Mouse (Mus musculus) kidney, embryonic 15.5 days (tissue): ENCODE data around the gene Lmx1b. TPM values are rescaled to one million over a fixed set of nuclear protein-coding genes. Genes with fewer than 3 reads are reported as not detected.

Experiments used
- ATAC-seq: fragments of 200-750 bp; cut with Nextera tagmentation; replicated peaks from 2 replicates; pipeline ENCODE4 v1.8.0; 2017; ENCODE audit warnings: moderate TSS enrichment; ENCODE audit not compliant: low FRiP score
- H3K27ac ChIP-seq: fragments of 300-500 bp; sonication (generic); 2 replicates; pipeline ENCODE4 v1.5.1; 2015; ENCODE audit warnings: mild to moderate bottlenecking, inconsistent platforms
- H3K27me3 ChIP-seq: fragments of 300-500 bp; sonication (generic); 2 replicates; pipeline ENCODE4 v1.6.1; 2015; ENCODE audit warnings: inconsistent platforms
- H3K36me3 ChIP-seq: fragments of 300-500 bp; sonication (generic); 2 replicates; pipeline ENCODE4 v1.6.1; 2015; ENCODE audit warnings: inconsistent platforms
- H3K4me1 ChIP-seq: fragments of 300-500 bp; sonication (generic); 2 replicates; pipeline ENCODE4 v1.6.1; 2015; ENCODE audit warnings: inconsistent platforms
- H3K4me2 ChIP-seq: fragments of 300-500 bp; sonication (generic); 2 replicates; pipeline ENCODE4 v1.6.1; 2015; ENCODE audit warnings: moderate library complexity, mild to moderate bottlenecking, inconsistent platforms
- H3K4me3 ChIP-seq: fragments of 300-500 bp; sonication (generic); replicated peaks from 2 replicates; pipeline ENCODE4 v1.5.1; 2015; ENCODE audit warnings: mild to moderate bottlenecking, inconsistent platforms
- H3K9ac ChIP-seq: fragments of 300-500 bp; sonication (generic); 2 replicates; pipeline ENCODE4 v1.6.1; 2015; ENCODE audit warnings: mild to moderate bottlenecking, inconsistent platforms
- H3K9me3 ChIP-seq: fragments of 300-500 bp; sonication (generic); replicated peaks from 2 replicates; pipeline ENCODE4 v1.6.1; 2016; ENCODE audit warnings: inconsistent platforms
- WGBS: fragments of 180-500 bp; shearing (Covaris S2); methylation state at CpG from one replicate; pipeline ENCODE4 v1.1.7; 2015; ENCODE audit warnings: mixed read lengths; 5-methylcytosine and 5-hydroxymethylcytosine counted together
- polyA plus RNA-seq: library from polyadenylated mRNA; unstranded; fragments of >200 nt; fragmentation: Nextera tagmentation; extraction: Ambion mirVana; gene quantifications from 2 replicates; pipeline ENCODE4 v1.2.1, GENCODE M21; 2015

Lmx1b gene
- polyA plus RNA-seq, 1 experiment from 2014 or later = 1.2 TPM

GRCm38 (mm10) chr2:33584937-33585910, 55.1 kb downstream of the Lmx1b start:
- WGBS = 20% methylated on average over 29 of the region's 29 CpGs
- no peak for ATAC-seq
- H3K27ac ChIP-seq = no peak overlapping the region
- H3K4me3 ChIP-seq = no peak overlapping the region
- H3K27me3 ChIP-seq = peaks cover 72% of the 10 kb centered on the region
- peak overlapping the region; percentile 14; the same call in 1 of the 2 replicates for H3K4me2 ChIP-seq
- H3K4me1 ChIP-seq = peaks cover 60% of the 10 kb centered on the region
- H3K9me3 ChIP-seq = no peaks in the 10 kb centered on the region
- H3K36me3 ChIP-seq = no peaks in the 10 kb centered on the region
- H3K9ac ChIP-seq = no peak overlapping the region

GRCm38 (mm10) chr2:33583761-33584160, 56.5 kb downstream of the Lmx1b start:
- Histone ChIP-seq H3K4me2 (no peak overlapping the region), H3K9ac (no peak overlapping the region), H3K36me3 (no peaks in the 10 kb centered on the region), H3K4me3 (no peak overlapping the region), H3K27ac (no peak overlapping the region), H3K27me3 (peaks cover 86% of the 10 kb centered on the region), H3K9me3 (no peaks in the 10 kb centered on the region), H3K4me1 (peaks cover 58% of the 10 kb centered on the region)
- WGBS = 11% methylated on average over 6 of the region's 6 CpGs
- no peak for ATAC-seq

GRCm38 (mm10) chr2:33583317-33583716, 57.0 kb downstream of the Lmx1b start:
- 14% methylated on average over 4 of the region's 4 CpGs for WGBS
- H3K27me3 ChIP-seq = peaks cover 91% of the 10 kb centered on the region

GRCm38 (mm10) chr2:33582457-33583060, 57.8 kb downstream of the Lmx1b start:
- peaks cover 92% of the 10 kb centered on the region for H3K27me3 ChIP-seq
- peaks cover 58% of the 10 kb centered on the region for H3K4me1 ChIP-seq
- 0 out of 2 replicates have a peak, but pooled peaks have one; percentile 23 for ATAC-seq

More at GRCm38 (mm10) chr2:33583317-33583716, 57.0 kb downstream of the Lmx1b start:
- H3K9ac ChIP-seq = no peak overlapping the region
- no peak overlapping the region for H3K27ac ChIP-seq
- peaks cover 58% of the 10 kb centered on the region for H3K4me1 ChIP-seq
- no peaks in the 10 kb centered on the region for H3K9me3 ChIP-seq
- H3K4me3 ChIP-seq = no peak overlapping the region
- no peaks in the 10 kb centered on the region for H3K36me3 ChIP-seq
- ATAC-seq = no peak
- H3K4me2 ChIP-seq = no peak overlapping the region

GRCm38 (mm10) chr2:33581866-33582265, 58.4 kb downstream of the Lmx1b start:
- Histone ChIP-seq H3K27ac (no peak overlapping the region), H3K4me2 (no peak overlapping the region), H3K4me3 (no peak overlapping the region), H3K9me3 (no peaks in the 10 kb centered on the region), H3K4me1 (peaks cover 58% of the 10 kb centered on the region), H3K27me3 (peaks cover 93% of the 10 kb centered on the region), H3K9ac (no peak overlapping the region), H3K36me3 (no peaks in the 10 kb centered on the region)
- 10% methylated on average over 8 of the region's 8 CpGs for WGBS
- no peak for ATAC-seq

More at GRCm38 (mm10) chr2:33582457-33583060, 57.8 kb downstream of the Lmx1b start:
- no peak overlapping the region for H3K4me3 ChIP-seq
- H3K9ac ChIP-seq = no peak overlapping the region
- H3K9me3 ChIP-seq = no peaks in the 10 kb centered on the region
- H3K4me2 ChIP-seq = no peak overlapping the region
- no peaks in the 10 kb centered on the region for H3K36me3 ChIP-seq
- H3K27ac ChIP-seq = 0 out of 2 replicates have a peak overlapping the region, but pooled peaks have one; percentile 24
- 2% methylated on average over 4 of the region's 5 CpGs for WGBS

- Histone ChIP-seq H3K4me3 (no peak overlapping the region), H3K9ac (no peak overlapping the region), H3K4me1 (peaks cover 58% of the 10 kb centered on the region), H3K36me3 (no peaks in the 10 kb centered on the region), H3K27me3 (peaks cover 95% of the 10 kb centered on the region), H3K4me2 (peak overlapping the region; percentile 52), H3K27ac (no peak overlapping the region), H3K9me3 (no peaks in the 10 kb centered on the region)
- ATAC-seq = no peak
- WGBS = 2% methylated on average over 6 of the region's 6 CpGs
Observed at GRCm38 (mm10) chr2:33581449-33581777, 58.9 kb downstream of the Lmx1b start.

- H3K9me3 ChIP-seq = no peaks in the 10 kb centered on the region
- WGBS = 2% methylated on average over 34 of the region's 34 CpGs
- H3K36me3 ChIP-seq = no peaks in the 10 kb centered on the region
- H3K27me3 ChIP-seq = peaks cover 93% of the 10 kb centered on the region
- no peak overlapping the region for H3K9ac ChIP-seq
- H3K4me1 ChIP-seq = peaks cover 58% of the 10 kb centered on the region
- no peak for ATAC-seq
- H3K4me3 ChIP-seq = peak overlapping the region; percentile 25; the same call in 1 of the 2 replicates
- H3K27ac ChIP-seq = no peak overlapping the region
- H3K4me2 ChIP-seq = peak overlapping the region; percentile 52
Observed at GRCm38 (mm10) chr2:33580697-33581448, 59.4 kb downstream of the Lmx1b start.

GRCm38 (mm10) chr2:33575406-33575805, 64.9 kb downstream of the Lmx1b start:
- Histone ChIP-seq H3K36me3 (no peaks in the 10 kb centered on the region), H3K27me3 (peaks cover 78% of the 10 kb centered on the region), H3K4me3 (no peak overlapping the region), H3K9me3 (no peaks in the 10 kb centered on the region), H3K4me2 (no peak overlapping the region), H3K4me1 (peaks cover 10% of the 10 kb centered on the region), H3K27ac (no peak overlapping the region), H3K9ac (no peak overlapping the region)
- 17% methylated on average over 13 of the region's 13 CpGs for WGBS
- ATAC-seq = peak; percentile 49; the same call in 1 of the 2 replicates

- no peak for ATAC-seq
- no peak overlapping the region for H3K4me3 ChIP-seq
- H3K9me3 ChIP-seq = no peaks in the 10 kb centered on the region
- no peaks in the 10 kb centered on the region for H3K36me3 ChIP-seq
- peaks cover 78% of the 10 kb centered on the region for H3K27me3 ChIP-seq
- H3K4me1 ChIP-seq = peaks cover 9% of the 10 kb centered on the region
- H3K4me2 ChIP-seq = no peak overlapping the region
- H3K27ac ChIP-seq = no peak overlapping the region
- 92% methylated on average over 7 of the region's 7 CpGs for WGBS
- H3K9ac ChIP-seq = no peak overlapping the region
Observed at GRCm38 (mm10) chr2:33573075-33573474, 67.2 kb downstream of the Lmx1b start.

GRCm38 (mm10) chr2:33571219-33571824, 69.0 kb downstream of the Lmx1b start:
- no peak overlapping the region for H3K4me2 ChIP-seq
- no peak for ATAC-seq
- H3K4me1 ChIP-seq = peaks cover 9% of the 10 kb centered on the region
- H3K4me3 ChIP-seq = no peak overlapping the region
- H3K27me3 ChIP-seq = peaks cover 73% of the 10 kb centered on the region
- H3K36me3 ChIP-seq = no peaks in the 10 kb centered on the region
- WGBS = 51% methylated on average over 16 of the region's 16 CpGs
- H3K27ac ChIP-seq = no peak overlapping the region
- no peak overlapping the region for H3K9ac ChIP-seq
- no peaks in the 10 kb centered on the region for H3K9me3 ChIP-seq

GRCm38 (mm10) chr2:33569698-33570097, 70.6 kb downstream of the Lmx1b start:
- H3K27ac ChIP-seq = no peak overlapping the region
- H3K9me3 ChIP-seq = no peaks in the 10 kb centered on the region
- H3K9ac ChIP-seq = no peak overlapping the region
- peaks cover 72% of the 10 kb centered on the region for H3K27me3 ChIP-seq
- H3K4me2 ChIP-seq = no peak overlapping the region
- peaks cover 4% of the 10 kb centered on the region; the same call in 1 of the 2 replicates for H3K4me1 ChIP-seq
- no peaks in the 10 kb centered on the region for H3K36me3 ChIP-seq
- H3K4me3 ChIP-seq = no peak overlapping the region
- 51% methylated on average over 10 of the region's 10 CpGs for WGBS
- no peak for ATAC-seq
